Mouse (Mus musculus) ovary, adult 2 months (tissue): Measurements from ENCODE around the gene Degs1. TPM values are rescaled to one million over a fixed set of nuclear protein-coding genes. Genes with fewer than 3 reads are reported as not detected.

Experiments
- polyA plus RNA-seq: library from polyadenylated mRNA; depleted of rRNA; stranded (reverse); fragments of >200 nt; gene quantifications from 2 replicates; pipeline ENCODE4 v1.2.3, GENCODE M21; 2012; rRNA removed

Gene Degs1
- polyA plus RNA-seq: 38.0 and 47.7 TPM in 2 replicates

DNA sequence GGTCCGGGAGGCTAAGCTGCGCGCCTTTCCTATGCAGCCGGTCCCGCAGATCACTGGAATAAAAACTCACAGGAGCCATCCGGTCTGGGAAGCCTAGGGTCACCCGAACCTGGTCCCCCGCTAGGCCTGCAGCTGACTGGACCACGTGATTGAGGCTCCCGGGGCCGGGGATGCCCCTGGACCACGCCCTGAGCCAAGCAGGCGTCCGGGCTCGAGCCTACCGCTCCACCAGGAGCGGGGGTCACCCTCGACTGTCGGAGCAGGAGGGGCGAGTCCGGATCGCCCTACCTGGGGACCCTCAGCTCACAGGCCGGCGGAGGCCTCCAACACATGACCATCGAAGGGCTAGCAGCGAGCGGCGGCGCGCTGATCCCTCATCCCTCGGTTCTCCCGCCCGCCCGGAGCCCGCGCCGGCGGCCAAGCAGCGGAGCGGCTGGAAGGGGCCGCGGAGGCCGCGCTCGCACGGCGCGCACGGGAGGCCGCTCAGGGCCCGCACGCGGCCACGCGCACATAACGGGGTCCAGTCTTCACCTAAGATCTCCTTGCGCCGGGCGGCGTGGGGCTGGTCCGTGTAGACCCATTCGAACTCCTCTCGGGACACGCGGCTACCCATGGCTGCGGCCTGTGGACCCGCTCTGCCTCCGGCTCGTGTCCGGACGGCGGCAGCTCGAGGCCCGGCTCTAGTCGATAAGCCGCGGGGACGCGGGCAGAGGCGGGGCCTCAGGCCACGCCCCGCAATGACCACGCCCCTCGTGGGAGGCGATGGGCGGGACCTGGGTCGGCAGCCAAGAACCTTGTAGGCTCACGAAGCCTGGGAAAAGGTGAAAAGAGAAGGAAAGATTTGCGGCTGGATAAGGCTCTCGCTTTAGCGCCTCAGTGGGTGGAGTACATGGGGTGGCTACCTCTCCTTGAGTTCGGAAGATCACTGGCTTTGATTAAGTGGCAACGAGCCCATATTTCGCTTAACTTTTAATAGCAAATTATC lies at the start of gene Degs1:
Degs1 (minus strand) TSS at position 714 of the 985 bp plus-strand sequence.

Other genes starting within 250 kb of the Degs1 start
- gene Srp9, start 158.1 kb downstream of the Degs1 start, polyA plus RNA-seq: 30.0 and 40.0 TPM in 2 replicates
- gene Vmn1r1, start 118.3 kb downstream of the Degs1 start, polyA plus RNA-seq: not detected in 2 replicates
- gene Fbxo28, start 58.8 kb upstream of the Degs1 start, polyA plus RNA-seq: 23.6 and 26.5 TPM in 2 replicates
- gene Trp53bp2, start 126.4 kb upstream of the Degs1 start, polyA plus RNA-seq: 23.8 and 30.2 TPM in 2 replicates
- 33.1 and 39.5 TPM in 2 replicates for gene Capn2, start 234.8 kb upstream of the Degs1 start, polyA plus RNA-seq